Mouse (Mus musculus) heart, adult 11 months (tissue): ENCODE data around the gene Rab3il1.
A peak's percentile ranks its signal among the peaks of the same experiment; 100 is the strongest.

ENCODE experiments used
- DNase-seq: peaks from one replicate; pipeline ENCODE4 v3.0.0; 2022

Gene Rab3il1

DNA sequence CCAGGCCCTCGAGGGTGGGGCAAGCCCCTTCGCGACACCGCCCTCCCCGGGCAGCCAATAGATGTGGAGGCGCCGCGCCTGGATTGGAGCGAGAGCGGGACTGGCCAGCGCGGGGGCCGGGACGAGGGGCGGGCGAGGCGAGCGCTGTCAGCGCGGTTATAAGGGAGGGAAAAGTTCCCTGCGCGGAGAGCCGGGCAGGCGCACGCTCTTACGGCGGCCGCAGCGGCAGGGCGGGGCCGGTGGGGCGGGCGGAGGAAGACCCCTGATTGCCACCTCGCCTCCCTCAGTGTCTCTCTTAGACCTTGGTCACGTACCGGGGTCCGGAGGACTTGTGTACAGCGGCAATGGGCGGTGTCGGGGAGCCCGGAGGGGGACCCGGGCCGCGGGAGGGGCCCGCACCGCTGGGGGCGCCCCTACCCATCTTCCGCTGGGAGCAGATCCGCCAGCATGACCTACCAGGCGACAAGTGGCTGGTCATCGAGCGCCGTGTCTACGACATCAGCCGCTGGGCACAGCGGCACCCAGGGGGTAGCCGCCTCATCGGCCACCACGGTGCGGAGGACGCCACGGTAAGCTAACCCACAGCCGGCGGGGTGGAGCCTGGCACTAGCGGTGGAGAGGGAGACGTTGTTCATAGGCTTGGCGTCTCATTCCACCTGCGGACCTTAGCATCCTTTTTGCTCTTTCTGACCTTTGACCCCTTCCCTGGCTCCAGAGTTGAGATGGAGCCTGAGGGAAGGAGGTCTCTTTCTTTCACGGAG is 40.1 kb downstream of the Rab3il1 start, which contains the start of gene Fads3:
TSS of gene Fads3 (plus strand) at position 182 of the 761 bp plus-strand sequence.
- peak; percentile 99 for DNase-seq

DNA sequence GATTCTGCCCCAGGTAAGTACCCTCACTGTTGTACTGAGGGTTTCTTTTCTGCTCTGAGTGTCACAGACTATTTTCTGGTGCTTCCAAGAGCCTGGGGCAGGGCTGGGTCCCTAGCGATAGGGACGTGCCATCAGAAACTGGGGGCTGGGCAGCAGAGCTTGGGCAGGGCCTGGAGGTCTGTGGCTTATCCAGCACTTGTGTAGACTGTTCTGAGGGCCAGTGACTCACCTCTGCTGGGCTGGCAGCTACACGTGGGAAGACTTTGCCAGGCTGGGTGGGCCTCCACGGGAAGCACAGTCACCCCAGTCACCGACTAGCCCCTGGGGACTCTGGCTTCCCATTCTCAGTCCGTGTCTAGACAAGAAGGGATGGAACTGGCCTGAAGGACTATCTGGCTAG is 40.8 kb downstream of the Rab3il1 start:
- DNase-seq = peak; percentile 97

DNA sequence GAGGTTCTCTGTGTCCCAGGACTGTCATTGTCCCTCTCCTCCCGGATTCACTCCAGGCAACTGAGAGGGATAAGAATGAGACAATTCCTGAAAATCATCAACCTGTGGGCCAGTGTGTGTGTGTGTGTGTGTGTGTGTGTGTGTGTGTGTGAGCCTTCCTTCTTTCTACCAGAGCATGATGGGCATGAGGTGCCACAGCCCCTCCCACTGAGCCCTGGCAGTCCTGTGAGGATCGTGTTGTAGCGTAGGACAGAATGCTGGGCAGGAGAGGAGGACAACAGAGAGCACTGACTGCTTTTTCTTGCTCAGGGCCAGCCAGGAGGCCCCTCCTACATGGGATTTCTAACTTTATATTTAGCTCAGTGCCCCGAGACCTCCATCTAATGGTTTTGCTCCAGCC is 41.3 kb downstream of the Rab3il1 start:
- DNase-seq = peak; percentile 94

DNA sequence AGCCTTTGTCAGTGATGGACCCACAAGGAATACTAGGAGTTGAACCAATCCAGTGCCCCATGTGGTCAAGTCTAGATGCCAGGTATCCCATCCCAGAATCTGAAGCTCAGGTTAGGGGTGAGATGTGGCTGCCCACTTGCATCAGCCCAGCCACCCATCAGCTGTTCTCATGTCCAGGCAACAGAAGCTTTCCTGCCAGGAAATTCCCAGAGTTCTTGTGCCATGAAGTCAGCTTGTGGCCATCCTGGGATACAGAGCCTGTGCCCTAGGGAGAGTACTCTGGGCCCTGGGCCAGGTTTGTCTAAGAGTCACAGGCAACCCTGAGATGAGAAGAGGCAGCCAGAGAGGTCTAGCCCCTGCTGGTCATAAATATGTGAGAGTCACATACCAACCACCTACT is 42.2 kb downstream of the Rab3il1 start:
- DNase-seq = peak; percentile 98

DNA sequence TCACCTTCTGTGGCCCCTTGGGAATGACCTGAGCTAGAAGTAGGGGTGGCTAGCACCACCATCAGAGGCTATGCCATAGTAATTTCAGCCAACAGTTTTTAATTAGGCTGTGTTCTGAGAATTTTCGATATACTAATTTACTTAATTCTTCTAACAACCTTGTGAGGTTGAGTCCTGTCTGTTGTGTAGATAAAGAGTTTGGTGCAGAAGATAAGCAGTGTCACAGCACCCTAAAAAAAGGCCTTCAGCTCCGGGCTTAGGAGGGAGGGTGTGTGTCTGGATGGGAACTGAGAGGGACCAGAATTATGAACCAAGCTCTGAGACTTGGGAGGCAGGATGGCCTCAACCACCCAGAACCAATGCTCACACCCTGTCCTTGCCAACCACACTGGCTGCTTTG is 44.2 kb downstream of the Rab3il1 start:
- DNase-seq = no peak

DNA sequence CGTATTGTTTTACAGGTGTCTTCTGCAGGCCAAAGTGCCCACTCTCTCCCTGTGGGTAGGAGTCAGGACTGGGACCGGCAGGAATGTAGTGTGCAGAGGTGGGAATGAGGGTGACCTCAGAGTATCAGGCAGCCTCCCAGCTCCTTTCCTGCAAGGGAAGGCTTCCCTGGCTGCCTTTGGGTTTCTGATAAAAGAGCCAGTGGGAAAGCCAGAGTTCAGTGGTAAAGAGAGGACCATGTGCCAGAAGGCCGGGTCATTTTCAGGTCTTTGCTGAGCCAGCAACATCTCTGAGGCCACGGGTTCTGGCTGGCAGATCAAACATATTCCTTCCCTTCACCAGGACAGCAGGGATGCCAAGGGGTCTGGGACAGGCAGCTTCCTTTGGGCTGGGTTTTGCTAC is 44.9 kb downstream of the Rab3il1 start:
- DNase-seq = peak; percentile 95

DNA sequence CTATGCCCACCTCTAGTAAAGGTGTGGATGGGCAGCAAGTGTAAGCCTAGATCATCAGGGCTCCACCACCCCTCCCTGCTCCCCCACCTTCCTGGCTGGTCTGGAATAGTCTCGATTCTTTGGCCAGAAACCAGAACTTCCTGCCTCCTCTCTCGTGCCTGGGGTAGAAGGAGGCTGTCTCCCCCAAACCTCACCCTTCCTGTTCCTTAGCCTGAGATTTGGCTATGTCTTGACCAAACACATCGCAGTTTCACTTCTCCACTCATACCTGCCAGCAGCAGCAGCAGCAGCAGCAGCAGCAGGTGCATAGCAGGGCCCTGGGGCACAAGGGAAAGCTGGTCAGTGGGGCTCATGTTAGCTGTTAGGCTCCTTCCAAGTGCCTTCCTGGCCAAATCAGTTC is 45.5 kb downstream of the Rab3il1 start:
- DNase-seq = no peak

DNA sequence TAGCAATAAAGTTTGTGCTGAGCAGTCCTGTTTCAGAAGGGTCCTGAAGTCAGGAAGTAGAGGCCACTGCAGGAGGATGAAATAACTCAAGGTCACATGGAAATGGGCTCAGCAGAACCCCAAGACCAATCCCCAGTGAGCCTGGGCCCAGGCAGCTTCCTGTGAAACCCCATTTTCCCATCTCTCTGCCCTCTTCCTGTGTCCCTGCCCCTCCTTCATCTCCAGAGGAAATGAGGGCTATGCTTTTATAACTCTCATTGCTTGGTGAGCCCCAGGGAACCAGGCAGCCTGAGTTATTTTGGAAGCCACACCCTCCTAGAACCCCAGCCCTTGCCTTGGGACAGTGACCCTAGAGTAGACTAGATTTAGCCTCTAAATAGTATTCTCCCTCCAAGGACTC is 48.1 kb downstream of the Rab3il1 start:
- DNase-seq = peak; percentile 97

DNA sequence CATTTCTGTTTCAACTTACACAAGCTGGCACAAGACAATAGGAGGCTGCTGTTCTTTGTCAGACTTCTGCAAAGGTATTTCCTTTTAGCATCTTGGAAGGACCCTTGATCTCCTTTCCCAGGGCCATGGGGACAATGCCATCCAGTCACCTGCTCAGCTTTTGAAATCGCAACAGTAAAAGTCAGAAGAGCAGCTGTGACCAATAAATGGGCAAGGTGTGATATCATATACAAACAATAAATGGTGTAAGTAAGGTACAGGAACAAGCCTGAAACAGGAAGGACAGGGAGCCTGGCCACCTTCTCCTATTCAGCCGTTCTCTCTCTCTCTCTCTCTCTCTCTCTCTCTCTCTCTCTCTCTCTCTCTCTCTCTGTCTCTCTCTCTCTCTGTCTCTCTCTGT is 49.0 kb downstream of the Rab3il1 start:
- DNase-seq = no peak

DNA sequence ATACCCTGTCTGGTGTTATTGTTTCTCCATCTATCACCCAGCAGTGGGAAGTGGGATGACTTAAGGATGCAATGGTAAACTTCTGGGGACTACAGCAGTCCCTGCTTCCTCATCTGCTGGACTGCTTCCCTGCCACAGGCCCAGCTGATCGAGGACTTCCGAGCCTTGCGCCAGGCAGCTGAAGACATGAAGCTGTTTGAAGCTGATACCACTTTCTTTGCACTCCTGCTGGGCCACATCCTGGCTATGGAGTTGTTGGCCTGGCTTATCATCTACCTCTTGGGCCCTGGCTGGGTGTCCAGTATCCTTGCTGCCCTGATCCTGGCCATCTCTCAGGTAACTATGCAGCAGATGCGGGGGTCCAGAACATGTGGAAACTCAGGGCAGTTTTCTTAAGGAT is 51.2 kb downstream of the Rab3il1 start:
- DNase-seq = peak; percentile 87

DNA sequence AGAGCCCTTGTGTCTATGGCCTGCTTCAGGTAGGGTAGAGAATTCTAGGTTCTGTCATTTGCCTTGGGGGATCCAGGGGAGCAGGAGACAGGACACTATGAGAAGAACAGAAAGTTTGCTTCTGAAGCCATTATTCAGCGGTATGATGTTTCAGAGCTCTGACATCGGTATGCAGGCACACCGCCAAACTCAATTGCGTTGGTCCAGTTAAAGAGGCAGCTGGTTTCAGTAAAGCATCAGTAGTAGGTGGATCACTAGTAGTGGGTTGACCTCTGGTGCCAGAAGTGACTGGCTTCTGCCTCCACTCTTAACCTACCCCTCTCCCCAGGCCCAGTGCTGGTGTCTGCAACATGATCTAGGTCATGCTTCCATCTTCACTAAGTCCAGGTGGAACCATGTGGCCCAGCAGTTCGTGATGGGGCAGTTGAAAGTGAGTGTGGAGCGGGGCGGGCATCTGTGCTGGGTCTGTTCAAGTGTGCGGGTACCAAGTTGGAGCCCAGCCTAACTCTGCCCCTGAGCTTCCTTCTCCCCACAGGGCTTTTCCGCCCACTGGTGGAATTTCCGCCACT is 52.3 kb downstream of the Rab3il1 start:
- DNase-seq = peak; percentile 89

DNA sequence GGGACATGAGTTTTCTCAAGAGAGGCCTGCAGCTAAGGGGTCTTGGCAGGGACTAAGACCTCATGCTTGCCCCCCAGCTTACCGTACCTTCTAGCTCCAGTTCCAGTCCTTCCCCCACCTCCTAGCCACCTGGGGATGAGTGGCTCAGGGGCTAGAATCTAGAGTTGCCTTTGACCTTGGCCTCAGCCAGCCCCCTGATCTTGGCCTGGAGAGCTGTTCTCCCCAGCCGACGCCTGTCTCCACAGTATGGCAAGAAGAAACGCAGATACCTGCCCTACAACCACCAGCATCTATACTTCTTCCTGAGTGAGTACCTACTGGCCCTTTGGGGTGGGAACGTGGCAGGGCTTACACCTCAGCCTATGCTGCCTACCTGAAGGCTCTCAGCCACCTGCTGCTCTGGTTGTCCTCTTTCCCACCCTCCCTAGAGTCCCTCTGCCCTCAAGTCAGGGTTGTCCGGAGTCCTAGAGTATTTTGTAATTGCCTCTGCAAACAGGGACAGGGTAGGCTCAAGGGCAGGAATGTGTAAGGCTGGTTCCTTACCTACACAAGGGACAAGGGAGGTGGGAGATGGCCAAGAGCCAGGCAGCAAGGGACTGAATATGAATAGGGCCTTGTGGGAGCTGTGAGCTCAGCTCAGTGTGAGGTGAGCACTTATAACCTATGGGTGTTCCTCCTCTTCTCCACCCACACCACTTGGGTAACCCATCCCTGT is 53.0 kb downstream of the Rab3il1 start:
- peak; percentile 89 for DNase-seq

DNA sequence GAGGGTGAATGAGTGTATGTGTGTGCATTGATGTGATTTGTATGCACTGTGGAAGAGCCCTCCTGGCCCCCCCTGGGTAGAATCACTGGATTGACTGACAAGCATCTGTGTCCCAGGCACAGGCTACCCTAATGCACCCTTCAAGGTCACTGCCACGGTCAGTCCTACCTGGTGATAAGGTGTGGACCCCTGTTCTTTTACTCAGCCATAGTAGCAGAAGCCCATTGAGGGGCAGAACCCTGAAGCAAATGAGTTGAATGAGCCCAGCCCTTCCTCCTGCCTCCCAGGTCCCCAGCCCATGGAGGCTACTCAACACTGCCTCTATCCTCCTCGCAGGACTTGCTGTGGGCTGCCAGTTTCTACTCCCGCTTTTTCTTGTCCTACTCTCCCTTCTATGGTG is 53.8 kb downstream of the Rab3il1 start:
- DNase-seq = peak; percentile 82

DNA sequence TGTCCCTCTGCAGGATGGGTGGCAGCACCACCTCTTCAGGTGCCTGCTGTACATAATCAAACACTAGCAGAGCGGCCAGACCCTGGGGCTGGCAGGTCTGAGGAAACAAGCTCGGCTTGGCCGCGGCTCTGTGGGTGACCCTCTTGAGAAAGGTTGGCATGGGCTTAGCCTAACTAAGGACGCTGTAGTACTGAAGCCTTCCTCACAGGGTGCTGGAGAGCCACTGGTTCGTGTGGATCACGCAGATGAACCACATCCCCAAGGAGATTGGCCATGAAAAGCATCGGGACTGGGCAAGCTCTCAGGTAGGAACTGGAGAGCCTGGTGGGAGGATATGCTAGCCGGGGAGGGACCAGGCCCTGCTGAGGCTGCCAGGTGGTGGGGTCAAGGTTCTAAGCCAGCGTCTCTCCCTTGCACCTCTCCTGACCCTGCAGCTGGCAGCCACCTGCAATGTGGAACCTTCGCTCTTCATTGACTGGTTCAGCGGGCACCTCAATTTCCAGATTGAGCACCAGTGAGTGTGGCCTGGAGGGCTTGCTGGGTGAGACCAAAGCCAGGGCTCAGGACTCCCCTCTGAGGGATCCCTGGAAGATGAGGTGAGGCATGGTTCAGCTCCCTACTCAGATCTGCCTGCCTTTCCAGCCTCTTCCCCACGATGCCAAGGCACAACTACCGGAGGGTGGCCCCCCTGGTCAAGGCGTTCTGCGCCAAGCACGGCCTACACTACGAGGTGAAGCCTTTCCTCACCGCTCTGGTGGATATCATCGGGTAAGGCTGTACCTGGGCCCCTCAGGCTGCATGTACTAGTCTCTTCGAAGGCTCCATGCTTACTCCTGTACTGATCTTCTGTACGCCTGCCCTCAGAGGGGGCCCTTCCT is 54.6 kb downstream of the Rab3il1 start:
- DNase-seq = peak; percentile 88

DNA sequence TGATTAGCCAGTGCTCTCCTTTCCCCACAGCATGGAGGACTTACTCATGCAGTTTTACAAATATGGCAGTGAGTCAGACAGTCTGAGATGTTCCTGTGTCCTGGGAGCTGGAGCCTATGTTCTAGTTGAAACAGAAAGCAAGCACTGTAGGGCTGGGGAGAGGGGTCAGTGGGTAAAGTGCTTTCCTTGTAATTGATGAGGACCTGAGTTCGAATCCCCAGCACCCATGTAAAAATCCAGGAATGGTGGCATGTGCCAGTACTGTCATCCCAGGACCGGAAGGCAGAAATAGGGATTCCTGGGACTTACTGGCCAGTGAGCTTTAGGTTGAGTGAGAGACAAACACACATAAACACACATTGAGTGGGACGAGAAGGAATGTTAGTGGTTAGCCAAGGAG is 55.2 kb downstream of the Rab3il1 start:
- DNase-seq = peak; percentile 77

DNA sequence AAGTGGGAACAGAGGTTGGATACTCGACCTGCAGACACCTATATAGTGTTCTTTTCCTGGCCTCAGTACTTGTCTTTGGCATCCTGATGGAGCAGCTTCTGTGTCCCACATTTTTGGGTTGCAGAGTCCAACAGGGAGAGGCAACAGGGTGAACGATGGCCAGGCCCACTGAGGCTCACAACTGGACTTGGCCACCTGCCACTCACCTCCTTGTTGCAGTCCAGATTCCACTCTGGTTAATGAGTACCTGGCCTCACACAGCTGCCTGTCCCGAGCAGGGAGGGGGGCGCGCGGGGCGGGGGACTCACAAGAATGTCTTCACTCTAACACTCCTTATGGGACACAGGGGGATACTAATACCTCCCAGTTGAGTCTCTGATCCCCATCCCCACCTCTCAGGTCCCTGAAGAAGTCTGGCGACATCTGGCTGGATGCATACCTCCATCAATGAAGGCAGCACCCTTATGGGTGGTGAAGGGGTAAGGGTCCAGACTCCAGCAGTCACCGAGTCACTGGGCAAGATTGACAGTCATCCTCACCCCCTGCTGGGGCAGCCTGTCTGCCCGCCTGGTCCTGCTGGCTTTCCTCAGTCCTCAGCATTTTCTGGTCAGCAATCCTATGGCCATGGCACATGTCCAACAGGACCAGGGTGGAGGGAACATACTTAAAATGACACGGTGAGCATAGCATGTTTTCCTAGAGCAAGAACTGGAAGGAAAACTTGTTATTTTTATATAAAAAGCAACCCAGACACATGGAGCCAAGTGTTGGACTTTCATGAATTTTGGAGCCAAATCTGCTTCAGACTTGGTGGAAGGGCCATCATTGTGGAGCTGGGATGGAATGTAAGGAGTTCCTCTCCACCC is 56.2 kb downstream of the Rab3il1 start:
- DNase-seq = peak; percentile 90

DNA sequence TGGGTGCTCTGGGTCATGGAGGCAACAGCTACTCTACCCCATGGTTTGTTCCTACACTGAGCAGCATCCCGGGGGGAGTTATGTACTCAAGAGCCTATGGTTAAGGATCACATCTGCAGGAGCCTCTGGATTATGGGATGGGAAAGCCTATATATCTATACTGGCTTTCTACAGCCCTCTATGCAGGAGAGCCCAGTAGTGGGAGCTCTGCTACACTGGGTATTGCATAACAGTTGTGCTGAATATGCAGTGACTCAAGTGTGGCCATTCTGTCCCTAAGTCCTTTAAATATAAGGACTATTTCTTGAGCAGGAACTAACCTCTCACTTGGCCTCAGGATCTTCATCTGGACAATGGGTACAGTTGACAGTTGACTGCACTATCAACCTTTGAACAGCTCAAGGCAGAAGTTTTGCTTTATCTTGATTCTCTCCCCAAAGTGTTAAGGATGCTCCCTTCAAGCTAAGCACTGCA is 56.9 kb downstream of the Rab3il1 start:
- peak; percentile 89 for DNase-seq

DNA sequence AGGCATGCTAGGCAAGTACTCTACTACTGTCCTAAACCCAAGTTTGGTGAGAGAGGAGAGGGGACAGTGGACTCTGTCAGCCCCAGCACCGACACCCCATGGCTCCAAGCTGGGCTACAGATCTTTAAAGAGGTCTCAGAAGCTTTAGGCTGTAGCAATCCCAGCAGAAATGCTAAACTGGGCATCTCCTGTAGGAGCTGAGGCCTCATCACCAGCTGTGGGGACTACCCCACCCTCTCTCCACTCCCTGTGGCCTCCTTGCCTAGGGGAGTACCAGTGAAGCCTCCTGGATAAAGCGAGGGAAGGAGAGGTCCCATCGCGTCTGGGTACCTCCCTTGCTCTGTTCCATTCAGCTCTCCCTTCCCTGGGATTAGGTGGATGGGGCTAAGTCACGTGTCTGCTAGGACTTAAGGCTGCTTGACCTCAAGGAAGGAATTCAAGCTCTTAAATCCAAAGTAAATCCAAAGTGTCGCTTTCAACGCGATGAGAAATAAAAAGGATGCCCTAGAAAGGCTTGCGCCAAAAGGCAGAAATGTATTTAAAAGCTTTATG is 57.5 kb downstream of the Rab3il1 start:
- DNase-seq = peak; percentile 87

DNA sequence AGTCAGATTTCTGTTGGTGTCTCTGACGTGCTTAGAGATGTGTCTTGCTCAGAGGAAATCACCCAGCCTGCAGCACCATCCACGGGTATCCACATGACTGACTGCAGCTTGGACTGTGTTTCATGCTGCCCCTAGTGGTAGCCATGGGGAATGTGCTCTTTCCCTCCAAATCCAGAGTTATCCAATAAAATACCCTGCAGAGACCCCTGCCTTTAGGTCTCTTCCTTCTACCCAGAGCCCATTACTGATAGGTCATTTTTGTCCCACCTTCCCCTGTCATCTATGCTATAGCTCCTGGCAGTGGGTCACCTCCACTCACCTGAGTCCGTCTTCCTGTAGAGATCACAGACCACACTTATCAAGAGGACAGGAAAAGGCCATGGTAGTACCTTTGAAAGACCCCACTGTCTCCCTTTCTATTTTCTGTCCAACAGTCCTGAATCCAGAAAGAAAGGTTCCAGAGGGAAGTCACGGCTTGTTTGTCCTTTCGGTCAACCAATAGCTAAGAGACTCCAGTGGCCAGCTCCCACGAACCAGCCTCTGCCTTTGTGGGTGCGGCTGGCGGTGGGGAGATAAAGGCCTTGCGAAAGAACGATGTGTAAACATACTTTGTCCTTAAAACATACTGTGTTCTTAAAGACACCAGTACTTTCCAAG is 58.6 kb downstream of the Rab3il1 start:
- peak; percentile 98 for DNase-seq

DNA sequence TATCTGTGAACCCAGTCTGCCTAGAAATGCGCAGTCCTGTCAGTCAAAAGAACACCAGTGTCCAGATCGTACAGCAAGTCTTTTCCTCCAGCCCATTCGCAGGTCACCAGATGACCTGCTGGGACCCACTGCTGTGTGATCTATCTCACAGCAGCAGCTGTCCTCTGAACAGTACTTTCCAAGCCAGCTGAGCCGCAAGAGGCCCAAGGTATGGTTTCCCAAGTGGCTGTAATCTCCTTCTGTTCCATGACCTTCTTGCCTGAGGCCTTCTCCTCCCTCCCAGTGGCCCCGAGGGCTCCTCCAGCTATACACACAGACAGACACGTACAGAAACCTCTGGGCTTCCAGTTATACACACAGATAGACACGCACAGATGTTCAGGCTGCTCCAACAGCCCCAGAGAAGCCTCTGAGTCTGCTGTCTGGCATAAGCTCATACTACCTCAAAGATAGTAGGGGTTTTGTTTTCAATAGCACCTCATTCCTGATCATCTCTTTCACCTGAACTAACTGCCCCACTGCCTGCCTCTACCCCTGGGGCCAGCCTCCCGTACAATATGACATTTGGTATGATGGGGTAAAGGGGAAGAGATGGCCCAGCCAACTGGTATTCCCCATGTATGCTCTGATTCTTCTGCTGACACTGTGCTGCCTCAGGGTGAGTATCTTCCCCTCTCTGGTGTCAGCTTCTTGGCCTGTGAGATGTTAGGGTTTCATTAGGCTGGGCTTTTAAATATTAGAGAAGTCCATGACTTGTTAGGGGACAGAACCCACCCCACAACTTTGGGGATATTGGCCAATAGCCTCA is 59.5 kb downstream of the Rab3il1 start:
- DNase-seq = peak; percentile 93
